Mouse (Mus musculus) heart, postnatal 0 days (tissue): ENCODE results near the gene Tenm2. TPM values are rescaled to one million over a fixed set of nuclear protein-coding genes. Genes with fewer than 3 reads are reported as not detected.

Experiments used
- ATAC-seq: fragments of 200-750 bp; cut with Nextera tagmentation; 2 replicates; pipeline ENCODE4 v1.8.0; 2017; ENCODE audit warnings: low read depth, moderate number of reproducible peaks, moderate library complexity; ENCODE audit not compliant: insufficient read depth
- DNase-seq: peaks from one replicate; pipeline ENCODE4 v3.0.0-alpha.2; 2016; ENCODE audit warnings: low spot score
- H3K27ac ChIP-seq: fragments of 300-500 bp; sonication (generic); 2 replicates; pipeline ENCODE4 v1.5.1; 2014; ENCODE audit warnings: low read depth, mild to moderate bottlenecking
- H3K27me3 ChIP-seq: fragments of 300-500 bp; sonication (generic); 2 replicates; pipeline ENCODE4 v1.6.1; 2014; ENCODE audit warnings: low read length, mixed read lengths; ENCODE audit not compliant: control insufficient read depth, insufficient read depth
- H3K36me3 ChIP-seq: fragments of 300-500 bp; sonication (generic); replicated peaks from 2 replicates; pipeline ENCODE4 v1.6.1; 2014; ENCODE audit warnings: low read length, mixed read lengths; ENCODE audit not compliant: control insufficient read depth, insufficient read depth
- H3K4me1 ChIP-seq: fragments of 300-500 bp; sonication (generic); 2 replicates; pipeline ENCODE4 v1.6.1; 2014; ENCODE audit warnings: antibody characterized with exemption; ENCODE audit not compliant: control insufficient read depth, insufficient read depth
- H3K4me2 ChIP-seq: fragments of 300-500 bp; sonication (generic); 2 replicates; pipeline ENCODE4 v1.6.1; 2014; ENCODE audit warnings: low read depth, mild to moderate bottlenecking, low read length, moderate library complexity
- H3K4me3 ChIP-seq: fragments of 300-500 bp; sonication (generic); 2 replicates; pipeline ENCODE4 v1.5.1; 2014; ENCODE audit warnings: low read depth, low read length
- H3K9ac ChIP-seq: fragments of 300-500 bp; sonication (generic); replicated peaks from 2 replicates; pipeline ENCODE4 v1.6.1; 2014; ENCODE audit warnings: low read depth, low read length, mixed read lengths
- H3K9me3 ChIP-seq: fragments of 300-500 bp; sonication (generic); replicated peaks from 2 replicates; pipeline ENCODE4 v1.6.1; 2016; ENCODE audit warnings: low read length; ENCODE audit not compliant: control insufficient read depth
- CTCF ChIP-seq: IDR thresholded peaks from 2 replicates; pipeline ENCODE4 v1.5.1; 2016; ENCODE audit warnings: antibody characterized with exemption, control low read depth, low read depth
- EP300 ChIP-seq: IDR thresholded peaks from 2 replicates; pipeline ENCODE4 v1.6.1; 2016; ENCODE audit warnings: antibody characterized with exemption, low read depth
- WGBS: fragments of 180-500 bp; shearing (Covaris S2); extraction: QIAGEN DNeasy Blood & Tissue Kit; methylation state at CpG from one replicate; pipeline ENCODE4 v1.1.7; 2014; 5-methylcytosine and 5-hydroxymethylcytosine counted together
- polyA plus RNA-seq: library from polyadenylated mRNA; unstranded; fragments of >200 nt; fragmentation: Nextera tagmentation; extraction: Ambion mirVana; gene quantifications from 2 replicates; pipeline ENCODE4 v1.2.1, GENCODE M21; 2015
- total RNA-seq: library from RNA; depleted of rRNA; stranded (reverse); fragments of >200 nt; gene quantifications from 2 replicates; pipeline ENCODE4 v1.2.3, GENCODE M21; 2014; ENCODE audit warnings: low replicate concordance

The Tenm2 gene
- total and polyA plus RNA-seq, 2 experiments from 2014 or later, result 0.14 to 0.95 TPM

GRCm38 (mm10) chr11:35968291-35968690 lies 1267.5 kb downstream of the Tenm2 start:
- no peak for ATAC-seq
- TF ChIP-seq CTCF (no peak), EP300 (no peak)

DNA sequence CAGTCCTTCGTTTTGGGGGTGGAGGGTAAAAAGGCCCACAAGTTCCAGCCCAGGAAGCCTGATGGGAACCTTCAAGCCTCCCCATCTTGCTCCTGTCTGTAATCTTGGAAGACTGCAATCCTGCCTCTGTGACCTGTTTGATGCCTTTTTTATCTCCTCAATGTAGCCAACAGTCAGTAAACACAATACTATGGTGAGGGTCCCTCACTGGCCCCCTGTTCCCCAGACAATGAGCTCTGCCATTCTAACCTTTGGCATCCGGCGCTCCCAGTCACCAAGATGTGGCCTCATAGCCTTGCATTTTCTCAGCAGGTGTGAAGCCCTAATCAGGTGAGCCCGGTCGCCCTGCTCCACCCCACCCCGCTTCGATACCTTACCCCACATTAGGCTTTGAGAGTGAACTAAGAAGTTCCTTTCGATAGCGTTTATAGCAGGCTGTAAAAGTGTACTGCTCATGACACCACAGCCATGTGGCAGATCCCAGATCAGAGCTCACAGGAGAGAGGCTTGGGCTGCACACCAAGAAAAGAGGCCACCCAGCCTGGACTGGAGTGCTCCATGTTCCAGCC lies 1271.7 kb downstream of the Tenm2 start:
- no peaks in the 10 kb centered on the region for H3K9me3 ChIP-seq
- no peak overlapping the region for H3K27ac ChIP-seq
- no peak overlapping the region for H3K9ac ChIP-seq
- DNase-seq (no peak), ATAC-seq (no peak)
- 0 out of 2 replicates have a peak, but pooled peaks cover 4% of the 10 kb centered on the region for H3K4me1 ChIP-seq
- H3K4me3 ChIP-seq, result no peak overlapping the region
- 82% methylated on average over 9 of the region's 9 CpGs for WGBS
- H3K36me3 ChIP-seq, result no peaks in the 10 kb centered on the region
- H3K27me3 ChIP-seq, result no peaks in the 10 kb centered on the region
- H3K4me2 ChIP-seq, result no peak overlapping the region
- TF ChIP-seq EP300, result no peak
- TF ChIP-seq CTCF, result no peak

More at GRCm38 (mm10) chr11:35968291-35968690, 1267.5 kb downstream of the Tenm2 start:
- Histone ChIP-seq H3K9ac (no peak overlapping the region), H3K36me3 (no peaks in the 10 kb centered on the region), H3K9me3 (no peaks in the 10 kb centered on the region), H3K27me3 (no peaks in the 10 kb centered on the region), H3K4me2 (no peak overlapping the region), H3K4me1 (0 out of 2 replicates have a peak, but pooled peaks cover 4% of the 10 kb centered on the region), H3K27ac (no peak overlapping the region), H3K4me3 (no peak overlapping the region)
- WGBS, result 93% methylated on average over 10 of the region's 10 CpGs
- no peak for DNase-seq

GRCm38 (mm10) chr11:35963554-35963953 lies 1272.2 kb downstream of the Tenm2 start:
- no peak overlapping the region for H3K4me2 ChIP-seq
- TF ChIP-seq CTCF (no peak), EP300 (no peak)
- H3K36me3 ChIP-seq, result no peaks in the 10 kb centered on the region
- H3K27ac ChIP-seq, result no peak overlapping the region
- DNase-seq (no peak), ATAC-seq (no peak)
- H3K9ac ChIP-seq, result no peak overlapping the region
- H3K4me3 ChIP-seq, result no peak overlapping the region
- H3K4me1 ChIP-seq, result 0 out of 2 replicates have a peak, but pooled peaks cover 4% of the 10 kb centered on the region
- 33% methylated on average over 2 of the region's 2 CpGs for WGBS
- no peaks in the 10 kb centered on the region for H3K9me3 ChIP-seq
- no peaks in the 10 kb centered on the region for H3K27me3 ChIP-seq

DNA sequence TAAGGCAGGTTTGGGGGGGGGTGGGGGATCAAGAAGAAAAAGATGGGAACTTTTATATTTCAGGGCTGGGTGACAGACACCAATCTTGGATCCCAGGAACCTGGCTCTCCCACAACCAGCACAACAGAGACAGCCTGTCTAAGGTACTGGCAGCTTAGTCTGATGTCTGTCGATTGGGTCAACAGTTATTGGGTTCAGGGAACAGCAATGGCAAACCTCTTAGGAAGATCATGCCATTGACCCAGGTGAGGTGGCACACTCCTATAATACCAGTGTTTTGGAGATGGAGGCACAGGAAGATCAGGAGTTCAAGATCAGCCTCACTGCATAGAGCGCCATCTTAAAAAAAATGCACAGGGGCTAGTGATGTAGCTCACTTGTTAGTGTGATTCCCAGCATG lies 1273.3 kb downstream of the Tenm2 start:
- H3K9ac ChIP-seq, result no peak overlapping the region
- no peaks in the 10 kb centered on the region for H3K27me3 ChIP-seq
- H3K9me3 ChIP-seq, result no peaks in the 10 kb centered on the region
- no peak for ATAC-seq
- H3K27ac ChIP-seq, result no peak overlapping the region
- no peak overlapping the region for H3K4me3 ChIP-seq
- H3K4me2 ChIP-seq, result no peak overlapping the region
- 95% methylated on average over 2 of the region's 2 CpGs for WGBS
- no peak for TF ChIP-seq CTCF
- TF ChIP-seq EP300, result no peak
- 0 out of 2 replicates have a peak, but pooled peaks cover 4% of the 10 kb centered on the region for H3K4me1 ChIP-seq
- no peak for DNase-seq
- H3K36me3 ChIP-seq, result no peaks in the 10 kb centered on the region

DNA sequence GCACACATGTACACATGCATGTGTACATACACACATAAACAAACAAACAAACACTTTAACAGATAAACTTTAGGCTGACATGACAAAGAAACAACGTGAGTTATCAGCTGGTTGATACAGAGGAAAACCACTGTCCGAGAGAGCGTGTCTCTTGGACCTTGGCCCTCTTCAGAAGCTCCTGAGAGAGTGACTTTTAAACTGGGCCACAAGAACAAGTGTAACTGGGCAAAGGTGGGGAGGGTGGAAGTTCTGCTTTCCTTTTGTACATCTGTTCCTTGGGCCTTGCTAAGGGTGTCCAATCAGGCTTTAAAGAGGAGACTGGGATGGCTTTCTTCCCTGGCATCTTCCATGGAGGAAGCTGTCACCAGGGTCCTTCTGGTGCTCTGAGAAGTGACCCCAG lies 1276.5 kb downstream of the Tenm2 start:
- no peak overlapping the region for H3K27ac ChIP-seq
- H3K4me3 ChIP-seq, result no peak overlapping the region
- DNase-seq (no peak), ATAC-seq (no peak)
- TF ChIP-seq EP300 (no peak), CTCF (no peak)
- no peaks in the 10 kb centered on the region for H3K36me3 ChIP-seq
- no peak overlapping the region for H3K4me2 ChIP-seq
- 0 out of 2 replicates have a peak, but pooled peaks cover 4% of the 10 kb centered on the region for H3K4me1 ChIP-seq
- H3K9me3 ChIP-seq, result no peaks in the 10 kb centered on the region
- H3K9ac ChIP-seq, result no peak overlapping the region
- WGBS, result 73% methylated on average over 3 of the region's 3 CpGs
- H3K27me3 ChIP-seq, result no peaks in the 10 kb centered on the region
